Mouse (Mus musculus): ENCODE measurements around the gene Tec.

Tec gene

DNA sequence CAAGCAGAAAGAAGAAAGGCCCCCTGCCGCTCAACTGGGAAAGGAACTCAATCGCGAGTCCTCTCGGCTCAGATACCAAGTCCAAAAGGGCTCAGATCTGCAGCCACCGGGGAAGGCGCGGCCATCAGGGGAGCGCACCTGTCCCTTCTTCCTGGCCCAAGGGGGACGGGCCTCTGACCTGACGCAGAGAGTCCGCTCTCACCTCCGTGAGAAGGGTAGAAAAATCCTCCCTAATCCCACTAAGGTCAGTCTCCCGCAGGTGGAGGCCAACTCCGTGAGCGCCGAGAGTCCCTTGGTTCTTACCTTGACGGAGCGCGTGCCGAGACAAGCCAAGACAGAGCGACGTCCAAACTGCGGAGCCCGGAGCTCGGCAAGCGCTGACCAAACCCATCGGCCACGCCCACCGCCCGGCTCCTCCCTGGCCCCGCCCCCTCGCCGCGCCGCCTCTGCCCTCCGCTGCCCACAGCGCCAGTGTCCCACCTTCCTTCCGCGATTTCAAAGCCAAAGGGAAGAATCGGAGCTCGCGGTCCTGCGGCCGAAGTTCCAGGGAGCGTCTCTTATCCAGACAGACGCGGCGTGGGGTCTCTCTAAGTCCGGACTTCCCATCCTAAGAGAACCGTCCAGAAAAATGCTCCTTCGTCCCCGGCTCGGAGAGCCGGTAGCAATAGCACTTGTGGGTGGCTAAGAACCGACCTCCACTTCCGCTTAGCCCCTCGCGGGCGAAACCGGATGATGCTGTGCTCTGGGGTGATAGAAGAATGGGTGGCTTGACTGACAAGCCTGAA, at the start of gene Tec:
Gene Tec (minus strand): TSS at position 393 of the 785 bp plus-strand sequence.
- in situ Hi-C loops (cut with MboI; ENCODE audit: low sequenced_read_pairs): no loop called here

DNA sequence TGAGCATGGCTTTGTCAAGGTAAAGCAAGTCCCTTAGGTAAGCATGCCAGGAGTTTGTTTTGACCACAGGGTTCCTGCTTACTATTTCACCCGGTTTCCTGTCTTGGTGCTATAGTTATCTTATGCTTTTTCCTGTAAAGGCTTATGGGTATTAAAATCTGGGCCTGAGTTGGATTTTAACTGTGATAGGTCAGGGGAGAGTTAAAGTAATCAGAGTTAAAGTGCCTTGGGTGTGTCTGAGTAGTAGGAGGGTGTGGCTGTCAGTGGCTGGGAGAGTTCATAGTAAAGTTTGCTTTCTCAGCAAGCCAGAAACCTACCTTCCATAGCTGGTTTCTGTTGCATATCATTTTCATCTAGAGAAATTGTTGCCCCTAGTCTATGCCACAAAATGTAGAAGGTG, 48.6 kb upstream of the Tec start:
- in situ Hi-C loops (cut with MboI; ENCODE audit: low sequenced_read_pairs): no loop called here

DNA sequence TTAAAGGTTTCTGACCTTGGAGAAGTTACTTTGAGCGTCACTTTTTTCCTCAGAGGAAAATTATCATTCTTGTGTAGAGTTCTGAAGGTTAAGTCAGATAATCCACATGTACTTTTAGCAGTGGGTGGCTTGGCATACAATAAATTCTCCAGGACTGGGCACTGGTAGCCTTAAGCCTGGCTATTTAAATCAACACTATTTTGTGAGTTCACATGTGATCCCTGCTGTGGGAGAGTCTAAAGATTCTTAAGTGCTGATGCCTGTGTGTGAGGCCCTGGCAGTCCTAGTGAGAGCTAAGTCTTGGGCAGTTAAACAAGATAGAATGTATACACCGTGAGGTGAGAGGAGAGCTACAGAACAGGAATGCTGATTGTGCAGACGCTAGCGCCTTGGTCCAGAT, 47.8 kb upstream of the Tec start:
- in situ Hi-C loops (cut with MboI; ENCODE audit: low sequenced_read_pairs): no loop called here

DNA sequence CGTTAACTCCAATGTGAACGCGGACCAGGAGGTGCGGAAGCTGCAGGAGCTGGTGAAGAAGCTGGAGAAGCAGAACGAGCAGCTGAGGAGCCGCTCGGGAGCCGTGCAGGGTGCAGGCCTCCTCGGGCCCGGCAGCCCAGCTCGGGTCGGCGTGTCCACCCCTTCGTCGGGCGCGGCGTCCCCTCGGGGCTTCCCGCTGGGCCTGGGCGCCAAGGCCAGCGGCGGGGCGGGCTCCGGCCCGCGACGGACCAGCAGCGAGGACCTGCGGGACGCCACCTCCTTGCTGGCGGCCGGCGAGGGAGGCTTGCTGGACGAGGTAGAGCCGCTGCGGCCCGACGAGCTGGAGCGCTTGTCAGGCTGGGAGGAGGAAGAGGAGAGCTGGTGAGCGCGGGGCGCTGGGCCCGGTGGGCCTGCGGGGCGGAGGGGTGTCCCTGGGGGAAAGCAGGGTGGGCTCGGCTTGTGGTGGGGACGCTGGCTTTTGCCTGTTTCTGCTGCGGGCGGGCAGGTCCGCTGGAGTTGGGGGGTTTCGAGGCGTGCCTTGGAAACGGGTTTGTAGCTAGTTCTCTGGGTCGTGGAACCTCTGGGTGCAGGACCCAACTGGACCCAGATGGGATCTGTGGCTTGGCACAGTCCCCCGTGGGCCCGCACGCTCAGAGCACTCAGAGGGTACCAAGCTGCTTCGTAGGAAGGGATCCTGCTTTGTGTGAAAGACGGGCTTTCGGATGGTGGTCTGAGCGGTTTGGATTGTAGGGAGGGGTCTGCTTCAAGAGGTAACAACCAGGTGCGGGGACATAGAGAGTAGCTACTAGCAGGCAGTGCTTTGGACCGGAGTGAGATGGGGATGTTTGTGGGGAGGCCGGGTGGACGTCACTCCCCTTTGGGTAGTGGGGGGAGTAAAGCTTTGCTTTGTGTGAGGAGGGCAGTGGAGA, 46.6 kb upstream of the Tec start:
- in situ Hi-C loops (cut with MboI; ENCODE audit: low sequenced_read_pairs): no loop called here

DNA sequence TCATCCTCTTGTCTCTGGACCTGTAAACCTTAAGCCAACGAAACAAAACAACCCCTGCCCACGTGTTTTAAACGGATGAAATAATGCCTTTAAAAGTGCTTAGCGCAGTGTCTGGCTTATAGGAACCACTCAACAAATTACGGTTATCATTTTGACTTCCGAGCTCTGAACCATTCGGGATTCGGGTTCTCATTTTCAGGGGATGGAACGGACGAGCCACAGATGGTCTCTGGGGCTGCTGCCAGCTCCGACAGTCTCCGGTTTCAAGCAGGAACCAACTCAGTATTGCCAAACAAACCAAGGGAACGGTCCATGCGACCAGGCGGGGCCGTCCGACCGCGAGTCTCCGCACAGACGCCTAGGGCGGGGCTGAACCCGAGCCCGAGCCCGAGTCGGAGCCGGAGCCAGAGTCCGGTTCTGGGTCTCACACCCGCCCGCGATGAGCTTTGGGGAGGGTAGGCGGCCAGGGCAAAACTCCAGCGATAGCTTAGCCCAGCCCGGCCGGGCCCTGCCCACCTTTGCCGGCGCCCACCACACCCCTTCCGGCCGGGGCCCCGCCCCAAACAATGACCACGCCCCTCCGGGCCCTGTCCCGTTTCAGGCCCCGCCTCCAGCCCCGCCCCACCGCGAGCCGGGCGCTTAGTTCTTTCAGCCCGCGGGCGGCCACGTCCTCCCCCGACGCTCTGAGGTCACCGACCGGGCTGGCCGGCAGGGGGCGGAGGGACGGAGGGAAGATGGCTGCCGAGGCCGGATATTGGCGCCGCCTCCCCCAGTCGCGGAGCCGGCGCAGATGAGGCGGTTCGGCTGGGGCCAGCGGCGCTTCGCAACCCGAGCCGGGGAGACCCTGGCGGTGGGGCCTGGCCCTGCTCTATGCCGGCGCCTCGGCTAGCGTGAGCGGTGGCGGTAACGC, 45.6 kb upstream of the Tec start, which contains the start of gene Slain2:
Gene Slain2 (plus strand): TSS at position 657 of the 910 bp plus-strand sequence.
- in situ Hi-C loops (cut with MboI; ENCODE audit: low sequenced_read_pairs): no loop called here

DNA sequence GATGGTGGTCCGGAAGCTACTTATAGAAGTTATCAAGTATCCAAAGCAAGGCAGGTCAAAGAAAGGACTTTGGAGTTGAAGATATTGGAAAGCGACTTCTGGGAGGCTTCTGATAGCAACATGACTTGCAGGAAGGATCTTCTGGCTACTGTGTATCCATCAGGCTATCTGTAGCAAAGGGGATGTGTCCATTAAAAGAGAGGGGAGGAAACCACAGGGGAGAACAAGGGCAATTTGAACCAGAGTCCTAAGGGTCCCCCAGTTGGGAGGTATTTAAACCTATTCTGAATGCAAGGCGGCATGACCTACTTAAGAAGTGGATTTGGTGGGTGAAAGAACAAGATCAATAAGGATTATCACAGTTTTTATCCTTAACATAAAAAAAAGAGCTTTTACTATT, 43.0 kb upstream of the Tec start:
- in situ Hi-C loops (cut with MboI; ENCODE audit: low sequenced_read_pairs): no loop called here

DNA sequence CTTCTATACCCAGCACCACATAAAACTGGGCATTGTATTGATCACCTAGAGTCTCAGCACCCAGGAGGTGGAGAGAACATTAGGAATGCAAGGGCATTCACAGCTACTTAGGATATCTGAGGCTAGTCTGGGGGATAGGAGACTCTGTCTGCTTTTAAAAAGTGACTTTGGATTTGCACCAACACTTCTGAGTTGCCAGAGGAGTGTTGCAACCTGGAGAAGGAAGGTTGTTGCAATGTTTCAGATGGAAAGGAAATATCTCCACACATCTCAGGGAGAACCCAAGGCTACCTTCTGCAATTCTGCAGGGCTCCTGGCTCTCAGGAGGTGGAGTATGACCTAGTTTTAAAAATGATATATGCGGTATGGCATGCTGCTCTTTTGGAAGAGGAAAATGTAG, 42.1 kb upstream of the Tec start:
- in situ Hi-C loops (cut with MboI; ENCODE audit: low sequenced_read_pairs): no loop called here

DNA sequence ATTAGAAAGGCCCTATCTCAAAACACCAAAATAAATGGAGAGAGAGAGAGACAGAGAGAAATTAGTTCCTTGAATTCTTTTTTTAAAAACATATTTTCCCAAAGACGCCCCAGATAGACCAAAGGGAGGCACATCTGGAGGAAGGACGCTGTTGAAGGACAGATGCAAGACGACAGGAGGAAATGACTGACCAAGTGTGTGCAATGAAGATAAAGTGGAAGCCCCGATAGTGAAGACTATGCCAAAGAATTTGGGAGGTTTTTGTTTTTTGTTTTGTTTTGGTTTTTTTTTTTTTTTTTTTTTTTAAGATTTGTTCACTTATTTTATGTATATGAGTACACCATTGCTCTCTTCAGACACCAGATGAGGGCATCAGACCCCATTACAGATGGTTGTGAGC, 41.1 kb upstream of the Tec start:
- in situ Hi-C loops (cut with MboI; ENCODE audit: low sequenced_read_pairs): no loop called here

DNA sequence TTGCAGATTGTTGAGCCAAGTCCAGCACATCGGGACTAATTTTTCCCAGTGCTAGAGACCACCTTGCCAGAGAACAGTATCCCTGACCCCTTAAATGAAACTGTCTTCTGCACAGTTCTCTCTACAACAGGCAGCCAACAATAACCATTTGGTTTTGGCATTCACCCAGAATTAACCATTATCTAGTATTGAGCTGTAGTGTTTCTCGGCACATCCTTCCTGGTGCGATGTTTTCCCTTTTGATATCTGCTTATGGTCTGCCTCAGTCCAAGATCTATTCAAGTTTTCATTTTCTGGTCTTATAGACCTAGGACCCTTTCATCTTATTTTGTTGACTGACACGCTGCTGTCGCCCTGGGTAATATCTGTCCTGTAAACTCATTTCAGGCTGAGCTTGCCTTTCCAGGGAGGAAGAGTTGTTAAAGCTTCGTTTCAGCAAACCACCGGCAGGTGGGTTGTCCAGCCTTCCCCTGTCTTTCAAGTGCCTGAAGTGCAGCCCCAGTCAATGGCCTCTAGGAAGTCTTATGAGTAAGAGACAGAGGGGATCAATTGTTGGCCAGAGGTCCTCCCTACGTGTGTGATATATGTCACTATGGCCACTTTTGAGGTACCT, 40.1 kb upstream of the Tec start:
- in situ Hi-C loops (cut with MboI; ENCODE audit: low sequenced_read_pairs): no loop called here

DNA sequence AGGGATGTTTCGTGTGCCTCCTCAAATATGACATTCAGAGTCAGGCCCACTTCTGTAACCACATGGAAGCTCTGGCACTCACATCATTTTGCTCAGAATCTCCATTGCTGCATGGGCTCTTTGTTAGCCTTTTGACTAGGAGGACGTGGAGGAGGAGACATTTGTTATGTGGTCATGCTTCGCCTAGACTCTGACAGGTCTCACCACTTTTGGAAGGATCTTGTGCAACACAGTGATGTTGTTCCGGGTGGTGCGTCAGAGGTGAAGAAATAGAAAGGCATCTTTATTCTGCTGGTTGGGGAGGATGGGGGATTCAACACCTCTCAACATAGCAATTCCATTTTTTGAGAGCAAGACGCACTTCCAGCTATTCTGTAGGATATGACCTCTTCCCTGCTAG, 39.1 kb upstream of the Tec start:
- in situ Hi-C loops (cut with MboI; ENCODE audit: low sequenced_read_pairs): no loop called here

DNA sequence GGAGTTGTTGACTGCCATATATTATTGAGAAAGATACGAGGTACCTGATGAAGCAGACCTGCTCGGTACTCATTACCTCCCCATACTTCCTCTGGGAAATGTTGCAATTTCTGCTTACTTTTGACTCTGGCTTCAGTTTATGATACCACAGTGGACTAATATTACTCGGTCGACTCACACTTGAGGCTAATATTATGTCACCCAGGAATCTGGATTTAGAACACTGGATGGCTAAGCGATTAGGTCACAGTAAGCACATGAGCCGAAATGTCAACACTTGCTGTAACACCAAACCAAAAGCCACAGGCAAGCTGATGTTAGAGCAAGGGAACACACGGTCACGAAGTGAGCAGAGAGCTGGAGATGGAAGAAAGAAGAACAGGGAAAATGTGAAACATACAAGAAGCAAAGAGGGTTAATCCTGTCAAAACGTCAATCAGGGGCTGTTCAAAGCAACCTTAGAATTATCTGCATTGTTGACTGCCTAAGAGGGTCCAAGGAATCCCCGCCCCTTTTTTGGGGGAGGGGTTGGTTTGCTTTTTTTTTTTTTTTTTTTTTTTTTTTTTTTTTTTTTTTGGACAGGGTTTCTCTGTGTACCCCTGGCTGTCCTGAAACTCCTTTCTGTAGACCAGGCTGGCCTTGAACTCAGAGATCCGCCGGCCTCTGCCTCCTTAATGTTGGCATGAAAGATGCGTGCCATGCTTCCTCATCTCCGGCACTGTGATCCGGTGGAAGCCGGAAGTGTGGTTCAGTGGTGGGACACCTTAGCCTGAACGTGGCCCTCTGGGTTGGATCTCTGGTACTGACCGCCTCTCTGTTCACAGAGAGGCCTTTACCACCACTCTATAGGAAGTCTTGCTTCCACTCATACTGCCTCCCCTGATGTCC, 36.9 kb upstream of the Tec start:
- in situ Hi-C loops (cut with MboI; ENCODE audit: low sequenced_read_pairs): no loop called here

DNA sequence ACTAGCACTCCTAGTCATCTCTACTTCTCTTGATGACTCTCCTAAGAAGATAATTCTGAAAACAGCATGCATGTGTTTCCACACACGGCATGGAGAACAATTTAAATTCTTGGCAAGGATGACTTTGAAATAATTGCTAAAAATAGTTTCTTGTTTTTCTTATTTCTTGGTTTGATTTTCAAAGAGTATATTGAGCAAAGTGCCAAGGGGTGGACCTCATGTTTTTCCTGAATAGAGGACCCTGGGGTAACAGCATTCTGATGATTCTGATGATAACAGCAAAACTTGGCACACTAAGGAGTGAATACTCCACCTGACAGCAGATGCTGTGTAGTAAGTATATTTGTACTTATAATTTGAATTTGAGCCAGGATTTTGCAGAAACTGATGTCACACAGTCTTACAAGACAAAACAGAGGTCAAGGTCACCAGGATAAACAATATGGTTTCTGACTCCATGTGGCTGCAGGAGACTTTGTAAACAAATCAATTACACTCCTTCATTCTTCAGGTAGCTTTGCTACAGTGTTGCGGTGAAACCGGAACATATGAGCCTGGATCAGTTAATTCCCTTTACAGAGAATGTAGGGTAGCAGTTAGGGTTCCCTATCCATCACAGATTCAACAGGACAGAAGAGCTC, 34.7 kb upstream of the Tec start:
- in situ Hi-C loops (cut with MboI; ENCODE audit: low sequenced_read_pairs): no loop called here

DNA sequence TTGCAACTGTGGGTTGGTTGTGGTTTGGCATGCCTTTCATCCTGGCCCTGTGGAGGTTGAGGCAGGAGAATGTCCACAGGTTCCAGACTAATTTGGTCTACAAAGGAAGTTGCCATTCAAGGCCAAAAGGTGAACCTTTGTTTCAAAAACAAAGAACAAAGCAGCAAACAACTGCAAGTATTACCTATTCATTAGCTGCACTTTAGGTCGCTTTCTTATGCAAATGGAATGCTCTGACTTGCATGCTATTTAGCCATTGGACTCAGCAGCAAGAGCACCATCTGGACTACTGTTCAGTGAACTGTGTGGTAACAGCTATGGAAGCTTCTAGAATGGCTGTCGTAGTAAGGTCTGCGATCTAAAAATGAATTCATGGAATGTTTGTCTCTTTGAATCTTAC, 34.0 kb upstream of the Tec start:
- in situ Hi-C loops (cut with MboI; ENCODE audit: low sequenced_read_pairs): no loop called here

DNA sequence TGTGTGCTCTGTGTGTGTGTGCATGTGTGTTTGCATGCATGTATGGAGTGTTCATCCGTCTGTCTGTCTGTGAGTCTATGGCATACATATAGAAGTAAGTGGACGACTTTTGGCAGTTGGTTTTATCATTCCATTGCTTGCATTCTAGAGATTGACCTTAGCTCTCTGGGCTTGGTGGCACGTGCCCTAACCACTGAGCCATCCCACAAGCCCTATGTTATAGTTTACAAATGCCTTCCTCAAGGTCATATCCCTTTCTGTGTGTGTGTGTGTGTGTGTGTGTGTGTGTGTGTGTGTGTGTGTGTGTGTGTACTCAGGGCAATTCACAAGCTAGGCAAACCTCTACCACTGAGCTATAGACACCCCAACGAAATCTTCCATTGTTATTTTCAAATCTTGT, 33.6 kb upstream of the Tec start:
- in situ Hi-C loops (cut with MboI; ENCODE audit: low sequenced_read_pairs): no loop called here

DNA sequence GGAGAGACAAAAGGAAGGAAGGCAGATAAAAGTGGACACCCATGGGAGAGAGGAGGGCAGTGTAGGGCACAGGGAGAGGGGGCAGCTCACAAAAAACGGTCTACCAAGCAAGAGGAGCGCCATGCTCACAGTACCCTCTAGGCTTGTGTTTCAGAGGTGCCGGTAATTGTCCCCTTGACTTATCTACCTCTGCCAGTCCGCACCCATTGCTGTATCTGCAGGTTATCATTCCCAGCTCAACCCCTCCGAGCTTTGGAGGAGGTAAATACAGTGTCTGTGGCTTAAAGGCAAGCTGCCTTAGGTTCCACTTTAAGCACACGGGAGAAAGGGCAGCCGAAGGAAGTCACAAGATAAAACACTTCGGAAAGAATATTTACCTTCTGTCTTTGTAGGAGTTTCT, 31.0 kb upstream of the Tec start:
- in situ Hi-C loops (cut with MboI; ENCODE audit: low sequenced_read_pairs): no loop called here

DNA sequence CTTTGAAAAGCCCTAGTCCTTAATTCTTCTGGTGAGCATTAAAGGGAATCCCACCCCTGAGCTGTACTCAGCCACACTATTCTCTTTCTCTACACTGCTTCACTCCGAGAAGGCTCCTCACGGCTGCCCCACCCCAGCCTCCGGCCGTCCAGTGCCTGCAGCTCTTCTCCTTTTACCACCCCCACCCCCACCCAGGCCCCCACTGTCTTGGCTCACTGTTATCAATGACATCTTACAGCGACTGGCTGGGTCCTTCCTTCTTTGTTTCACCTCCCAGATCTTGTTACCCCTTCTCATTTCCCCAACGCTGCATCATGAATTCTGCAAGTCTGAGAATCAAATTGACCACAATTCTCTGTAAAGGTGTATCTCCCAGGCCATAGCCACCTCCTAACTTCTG, 29.7 kb upstream of the Tec start:
- in situ Hi-C loops (cut with MboI; ENCODE audit: low sequenced_read_pairs): no loop called here

DNA sequence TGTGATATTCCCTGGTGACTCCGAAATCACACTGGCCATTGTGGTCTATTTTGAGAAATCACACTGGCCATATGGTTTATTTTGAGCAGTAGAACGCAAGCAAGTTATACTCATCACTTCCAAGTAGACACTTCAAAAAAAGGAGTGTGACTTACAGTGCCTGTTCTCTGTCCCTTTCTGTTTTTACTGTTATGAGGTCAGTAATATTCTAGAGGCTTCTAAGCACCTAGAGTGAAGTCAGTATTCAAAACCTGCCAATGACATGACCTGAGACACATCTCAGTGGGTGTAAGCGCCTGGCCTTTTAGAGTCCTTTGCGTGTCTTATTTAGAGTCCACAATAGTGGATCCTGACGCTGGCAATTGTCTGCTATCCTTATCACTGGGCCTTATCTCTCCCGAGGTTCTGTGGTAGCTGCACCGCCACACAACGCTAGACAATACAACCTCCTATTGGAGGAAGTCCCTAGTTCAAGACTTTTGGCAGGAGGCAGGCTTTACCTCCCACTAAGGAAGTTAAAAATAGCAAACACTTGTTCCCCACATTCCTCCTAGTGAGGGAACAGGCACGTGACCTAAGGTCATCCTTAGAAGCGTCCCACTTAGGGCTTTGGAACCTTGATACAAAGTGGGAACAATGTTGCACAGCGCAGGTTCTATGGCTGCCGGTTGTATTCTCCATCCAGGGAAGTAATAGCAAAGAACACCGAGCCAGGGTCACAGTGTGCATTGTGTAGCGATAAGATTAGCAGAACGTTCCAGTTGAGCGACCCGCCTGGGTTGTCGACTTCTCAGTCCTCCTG, 28.4 kb upstream of the Tec start:
- in situ Hi-C loops (cut with MboI; ENCODE audit: low sequenced_read_pairs): no loop called here

DNA sequence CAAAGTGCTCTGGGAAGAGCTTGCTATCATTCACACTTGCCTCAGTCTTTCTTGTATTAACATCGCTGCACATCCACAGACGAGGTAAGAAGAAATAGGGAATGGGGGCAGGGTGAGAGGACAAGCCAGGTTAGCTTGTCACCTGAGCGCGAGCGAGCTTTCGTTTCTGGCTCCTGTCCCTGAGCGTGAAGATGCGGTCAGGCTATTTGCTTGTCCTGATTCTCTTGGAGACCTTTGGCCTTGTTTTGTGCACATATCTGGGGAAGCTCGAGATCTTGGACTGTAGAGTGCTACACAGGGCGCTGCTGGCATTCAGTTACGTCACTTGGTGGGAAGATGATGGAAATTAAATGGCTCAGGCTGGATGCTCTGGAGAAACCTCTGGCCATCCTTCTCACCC, 27.0 kb upstream of the Tec start:
- in situ Hi-C loops (cut with MboI; ENCODE audit: low sequenced_read_pairs): no loop called here

All from CH12F3 (cell line).